In the genomic region with DNA sequence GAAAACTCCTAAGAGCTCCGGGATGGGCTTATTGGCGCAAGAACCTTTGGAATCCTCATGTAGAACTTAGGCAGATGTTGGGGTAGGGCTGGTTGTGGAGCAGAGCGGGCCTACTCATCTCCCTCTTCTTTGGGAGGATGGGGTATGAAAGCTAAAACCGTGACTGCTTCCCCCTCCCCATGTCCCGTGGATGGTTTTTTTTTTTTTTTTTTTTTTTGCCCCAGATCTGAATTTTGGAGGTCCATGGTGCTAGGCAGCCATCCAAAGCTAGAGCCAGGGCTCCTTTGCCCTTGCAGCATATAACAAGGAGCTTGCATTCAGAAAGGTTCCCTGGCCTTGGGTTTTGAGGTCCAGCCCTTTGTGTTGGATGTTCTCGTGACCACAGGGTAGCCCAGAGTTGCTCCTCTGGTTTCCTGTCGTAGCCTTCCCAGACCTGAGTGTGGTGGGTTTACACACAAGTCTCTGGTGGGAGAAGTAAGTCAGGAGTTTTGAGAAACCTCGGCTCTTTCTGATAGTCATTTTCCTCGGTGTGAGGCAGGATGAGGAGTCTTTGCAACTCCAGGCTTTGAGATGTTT, we compare ENCODE assay signal across 7 mouse cellular contexts. TPM values are rescaled to one million over a fixed set of nuclear protein-coding genes. Genes with fewer than 3 reads are reported as not detected.
A peak's percentile ranks its signal among the peaks of the same experiment; 100 is the strongest.
DNase-seq lines count a peak whose midpoint lies in the region; ATAC-seq and TF ChIP-seq lines count a peak whose summit lies in the region.

No protein-coding gene starts in this region.

- no peak for DNase-seq in neural tube, embryonic 11.5 days (ENCODE audit: low spot score)
- no peak for DNase-seq in neural tube, embryonic 10.5 days (ENCODE audit: extremely low spot score, low spot score)
- no peak for DNase-seq in stomach, postnatal 0 days (ENCODE audit: low spot score)
- DNase-seq in frontal cortex, postnatal 14 days (ENCODE audit: low spot score in 2 of 2) = no peak
- DNase-seq in cerebellum, postnatal 36 days = no peak

- peaks cover 17% of the 10 kb centered on the region for H3K4me1 ChIP-seq in neural tube, embryonic 11.5 days (ENCODE audit: control insufficient read depth, insufficient read depth, low read length)
- peaks cover 51% of the 10 kb centered on the region for H3K4me1 ChIP-seq in embryonic facial prominence, embryonic 15.5 days
- peaks cover 59% of the 10 kb centered on the region for H3K4me1 ChIP-seq in limb, embryonic 13.5 days
- H3K4me1 ChIP-seq in stomach, postnatal 0 days (replicated peaks; ENCODE audit: control insufficient read depth, insufficient read depth) = peaks cover 7% of the 10 kb centered on the region; the same call in 1 of the 2 replicates

- H3K9ac ChIP-seq in neural tube, embryonic 11.5 days (ENCODE audit: low read length) = peak overlapping the region; percentile 99
- peak overlapping the region; percentile 97 for H3K9ac ChIP-seq in embryonic facial prominence, embryonic 15.5 days
- peak overlapping the region; percentile 99 for H3K9ac ChIP-seq in limb, embryonic 13.5 days
- H3K9ac ChIP-seq in stomach, postnatal 0 days (ENCODE audit: low read length) = peak overlapping the region; percentile 96

- no peaks in the 10 kb centered on the region for H3K9me3 ChIP-seq in neural tube, embryonic 11.5 days (ENCODE audit: control insufficient read depth, low read length)
- H3K9me3 ChIP-seq in embryonic facial prominence, embryonic 15.5 days (replicated peaks) = no peaks in the 10 kb centered on the region
- no peaks in the 10 kb centered on the region for H3K9me3 ChIP-seq in limb, embryonic 13.5 days
- no peaks in the 10 kb centered on the region for H3K9me3 ChIP-seq in stomach, postnatal 0 days (ENCODE audit: control insufficient read depth, low read length)

- H3K27me3 ChIP-seq in neural tube, embryonic 11.5 days (ENCODE audit: control insufficient read depth, insufficient read depth, low read length) = no peaks in the 10 kb centered on the region
- no peaks in the 10 kb centered on the region for H3K27me3 ChIP-seq in embryonic facial prominence, embryonic 15.5 days
- H3K27me3 ChIP-seq in limb, embryonic 13.5 days = no peaks in the 10 kb centered on the region
- no peaks in the 10 kb centered on the region for H3K27me3 ChIP-seq in stomach, postnatal 0 days (ENCODE audit: control insufficient read depth, insufficient read depth, low read length)

- H3K36me3 ChIP-seq in neural tube, embryonic 11.5 days (ENCODE audit: control insufficient read depth, insufficient read depth, low read length) = peaks cover 6% of the 10 kb centered on the region
- H3K36me3 ChIP-seq in embryonic facial prominence, embryonic 15.5 days = peaks cover 20% of the 10 kb centered on the region; the same call in 1 of the 2 replicates
- H3K36me3 ChIP-seq in limb, embryonic 13.5 days = peaks cover 40% of the 10 kb centered on the region
- no peaks in the 10 kb centered on the region for H3K36me3 ChIP-seq in stomach, postnatal 0 days (ENCODE audit: control insufficient read depth, insufficient read depth, low read length)

- no peak for ATAC-seq in neural tube, embryonic 11.5 days (ENCODE audit: insufficient read depth, low FRiP score, low TSS enrichment)
- no peak for ATAC-seq in embryonic facial prominence, embryonic 15.5 days (ENCODE audit: insufficient number of reproducible peaks, low FRiP score, low TSS enrichment, low read depth)
- no peak for ATAC-seq in limb, embryonic 13.5 days (ENCODE audit: low FRiP score, low read depth)
- no peak for ATAC-seq in stomach, postnatal 0 days (ENCODE audit: low FRiP score, low TSS enrichment)

- no peak overlapping the region for H3K27ac ChIP-seq in neural tube, embryonic 11.5 days (ENCODE audit: low read depth, low read length)
- peak overlapping the region; percentile 69 for H3K27ac ChIP-seq in embryonic facial prominence, embryonic 15.5 days (replicated peaks)
- peak overlapping the region; percentile 97; the same call in 1 of the 2 replicates for H3K27ac ChIP-seq in limb, embryonic 13.5 days
- H3K27ac ChIP-seq in stomach, postnatal 0 days (replicated peaks) = no peak overlapping the region; the same call in 1 of the 2 replicates

- peak overlapping the region; percentile 91 for H3K4me3 ChIP-seq in neural tube, embryonic 11.5 days (ENCODE audit: low read depth, low read length)
- peak overlapping the region; percentile 98 for H3K4me3 ChIP-seq in embryonic facial prominence, embryonic 15.5 days (replicated peaks)
- H3K4me3 ChIP-seq in limb, embryonic 13.5 days = peak overlapping the region; percentile 73
- peak overlapping the region; percentile 92 for H3K4me3 ChIP-seq in stomach, postnatal 0 days (ENCODE audit: low read depth, low read length)

- 53% methylated on average over 8 of the region's 9 CpGs for WGBS in neural tube, embryonic 11.5 days
- 19% methylated on average over 9 of the region's 9 CpGs for WGBS in embryonic facial prominence, embryonic 15.5 days
- WGBS in limb, embryonic 13.5 days = 28% methylated on average over 8 of the region's 9 CpGs
- WGBS in stomach, postnatal 0 days = 15% methylated on average over 9 of the region's 9 CpGs

- TF ChIP-seq CTCF in stomach, postnatal 0 days (IDR thresholded peaks at IDR 0.05; ENCODE audit: low read depth) = no peak

- no peak for TF ChIP-seq EP300 in stomach, postnatal 0 days (optimal IDR thresholded peaks at IDR 0.05)

- peak overlapping the region; percentile 76 for H3K4me2 ChIP-seq in neural tube, embryonic 11.5 days (ENCODE audit: low read depth)
- peak overlapping the region; percentile 94 for H3K4me2 ChIP-seq in embryonic facial prominence, embryonic 15.5 days (replicated peaks)
- peak overlapping the region; percentile 76 for H3K4me2 ChIP-seq in limb, embryonic 13.5 days (replicated peaks)
- H3K4me2 ChIP-seq in stomach, postnatal 0 days (replicated peaks; ENCODE audit: low read depth) = peak overlapping the region; percentile 92

RNA-seq across cellular contexts. Expression of a gene that starts 1.4 kb away (rescaled TPM):
- polyA plus RNA-seq in neural tube, embryonic 11.5 days (2014; fragmentation: Nextera tagmentation; extraction: Ambion mirVana) = 74.8 and 80.6 TPM in 2 replicates
- 49.2 and 54.4 TPM in 2 replicates for polyA plus RNA-seq in embryonic facial prominence, embryonic 15.5 days (2015; fragmentation: Nextera tagmentation; extraction: Ambion mirVana)
- 72.3 and 75.7 TPM in 2 replicates for polyA plus RNA-seq in limb, embryonic 13.5 days (2015; fragmentation: Nextera tagmentation; extraction: Ambion mirVana)
- 11.4 and 11.5 TPM in 2 replicates for polyA plus RNA-seq in stomach, postnatal 0 days (2015; fragmentation: Nextera tagmentation; extraction: Ambion mirVana)

Comparison
In these comparisons a context has a peak if more than half of its experiments do, and no peak if none do; other contexts are left out.
1. H3K27ac ChIP-seq: peak in embryonic facial prominence, embryonic 15.5 days (single experiment) and limb, embryonic 13.5 days (single experiment); none in neural tube, embryonic 11.5 days (single experiment) and stomach, postnatal 0 days (single experiment).
2. Peak in every context shown above with its lines, with median percentiles within 50 percentile points of each other: H3K4me2 ChIP-seq, H3K4me3 ChIP-seq and H3K9ac ChIP-seq.